Mouse (Mus musculus) adrenal gland, adult 18-20 months (tissue): ENCODE measurements around the gene Sptlc3. TPM values are rescaled to one million over a fixed set of nuclear protein-coding genes. Genes with fewer than 3 reads are reported as not detected.
A peak's percentile ranks its signal among the peaks of the same experiment; 100 is the strongest.

Experiments
- DNase-seq, 2 experiments: peaks; one replicate each; pipeline ENCODE4 v3.0.0; 2021 to 2022; ENCODE audit warnings: low spot score in 2 of 2
- total RNA-seq, 2 experiments: library from RNA; stranded (reverse); gene quantifications; 1 replicate in 1 of 2; 2 replicates in 1 of 2; pipeline ENCODE4 v1.2.3; 2021

Sptlc3 gene
- total RNA-seq, 2 experiments from 2014 or later, result not detected

GRCm38 (mm10) chr2:139634506-139634905 lies 140.8 kb downstream of the Sptlc3 start:
- DNase-seq, result no peak

- no peak for DNase-seq
Observed at GRCm38 (mm10) chr2:139637861-139638260, 144.1 kb downstream of the Sptlc3 start.

DNA sequence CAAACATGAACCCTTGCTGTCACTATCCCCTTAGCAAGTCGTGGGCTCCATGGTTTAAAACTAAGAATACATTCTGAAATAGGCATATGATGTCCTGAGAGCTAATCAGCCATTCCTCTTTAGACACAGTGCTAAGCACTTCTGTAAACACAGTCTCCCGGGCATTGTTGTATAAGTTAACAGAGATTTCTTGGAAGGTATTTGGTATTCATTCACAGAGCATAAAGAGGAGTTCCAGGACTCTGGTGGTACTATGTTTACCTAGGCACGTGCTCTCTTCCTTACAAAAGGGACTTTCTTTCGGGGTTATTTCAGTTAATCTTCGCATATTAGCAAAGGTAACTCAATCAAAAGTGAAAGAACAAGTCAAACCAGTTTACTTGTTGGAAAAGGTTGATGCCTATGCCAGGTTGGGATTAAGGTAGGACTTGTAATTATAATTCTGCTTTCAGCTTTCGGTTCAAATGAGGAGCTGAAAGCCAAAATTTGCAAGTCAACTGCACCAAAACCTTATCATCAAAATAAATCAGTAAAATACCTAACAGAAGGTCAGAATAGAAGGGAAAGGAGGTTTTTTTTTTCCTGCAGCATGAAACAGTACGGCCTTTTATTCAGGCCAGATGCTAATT lies 148.2 kb downstream of the Sptlc3 start:
- no peak for DNase-seq

DNA sequence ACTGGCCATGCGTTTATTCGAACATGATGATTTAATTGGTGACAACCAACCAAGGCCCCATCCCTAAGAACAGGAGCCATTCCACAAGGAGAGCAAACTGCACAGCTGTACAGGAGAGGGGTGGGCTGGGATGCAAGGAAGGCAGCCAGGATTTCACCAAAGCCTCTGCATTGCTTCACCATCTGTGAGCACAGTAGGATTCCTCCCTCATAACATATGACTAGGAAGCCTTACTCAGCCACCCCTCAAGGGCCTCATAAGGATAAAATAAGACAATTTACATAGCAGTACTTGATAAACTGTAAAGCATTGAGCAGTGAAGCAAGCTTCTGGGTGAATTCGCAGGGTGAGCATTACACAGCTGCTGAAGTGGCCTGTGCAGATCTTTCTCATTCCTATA lies 155.8 kb downstream of the Sptlc3 start:
- DNase-seq, result no peak

GRCm38 (mm10) chr2:139656750-139657149 lies 163.0 kb downstream of the Sptlc3 start:
- DNase-seq, result no peak

DNA sequence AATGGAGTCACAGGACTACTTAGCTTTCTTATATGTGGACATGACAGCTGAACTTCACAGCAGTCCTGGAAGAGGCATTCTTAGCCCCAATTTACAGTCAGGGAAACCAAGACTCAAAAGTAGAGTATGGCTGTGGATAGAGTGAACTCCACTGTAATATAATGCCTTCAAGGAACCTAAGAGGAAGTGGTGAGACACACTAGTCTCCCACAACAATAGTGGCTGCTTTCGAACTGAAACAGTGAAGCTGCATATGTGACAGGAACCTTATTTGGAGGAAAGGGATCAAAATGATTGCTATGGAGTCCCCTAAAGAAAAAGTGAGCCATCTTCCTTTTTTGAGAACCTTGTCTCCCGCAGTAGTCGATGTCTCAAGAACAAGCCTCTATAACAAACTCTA lies 178.1 kb downstream of the Sptlc3 start:
- no peak for DNase-seq

DNA sequence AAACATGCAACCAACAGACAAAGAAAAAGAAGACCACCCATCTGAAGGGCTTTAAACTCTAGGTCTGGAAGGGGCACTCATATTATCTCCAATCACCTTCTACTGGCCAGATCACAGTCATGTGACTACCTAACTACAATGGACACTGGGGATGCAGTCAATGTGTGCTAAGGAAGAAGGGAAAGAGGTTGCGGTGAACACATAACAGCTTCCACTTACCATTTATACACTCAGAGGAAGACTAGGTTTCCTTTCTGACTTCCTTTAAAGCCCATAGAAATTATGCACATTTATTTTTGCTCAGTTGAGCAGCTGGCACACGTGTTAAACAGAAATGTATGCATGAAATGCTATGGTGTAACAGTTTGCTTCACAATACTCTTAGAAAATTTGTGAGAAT lies 178.7 kb downstream of the Sptlc3 start:
- no peak for DNase-seq

DNA sequence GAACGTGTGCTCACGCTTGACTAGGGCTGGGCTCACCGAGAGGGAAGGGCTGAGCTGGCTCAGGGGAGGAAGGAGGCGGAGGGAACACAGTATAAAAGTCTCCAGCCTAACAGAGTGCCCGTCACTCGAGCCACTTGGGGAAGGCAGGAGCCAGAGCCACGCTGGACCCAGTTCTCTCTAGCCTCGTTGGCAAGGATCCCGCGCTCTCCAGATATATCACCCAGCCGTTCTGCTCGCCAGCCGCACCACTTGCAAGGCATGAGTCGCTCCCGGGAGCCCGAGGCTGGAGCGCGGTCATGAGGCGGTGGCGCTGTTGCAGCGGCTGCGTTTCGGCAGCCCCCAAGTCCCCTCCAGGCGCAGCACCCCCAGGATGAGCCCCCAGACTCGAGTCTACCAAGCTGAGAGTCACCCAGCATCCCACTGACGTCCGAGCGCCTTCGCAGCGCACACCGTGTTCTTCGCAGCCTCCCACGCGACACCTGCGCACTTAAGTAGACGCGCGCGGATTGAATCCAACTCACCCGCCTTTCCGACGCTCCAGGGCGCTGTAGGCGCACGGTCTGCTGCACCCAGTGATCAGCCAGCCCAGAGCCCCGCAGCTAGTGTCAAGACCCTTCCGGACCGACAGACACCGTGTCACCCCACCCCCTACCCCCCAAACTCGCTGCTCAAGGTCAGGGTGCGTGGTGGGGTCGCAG lies 183.5 kb downstream of the Sptlc3 start:
- peak; percentile 77 to 85 for DNase-seq

DNA sequence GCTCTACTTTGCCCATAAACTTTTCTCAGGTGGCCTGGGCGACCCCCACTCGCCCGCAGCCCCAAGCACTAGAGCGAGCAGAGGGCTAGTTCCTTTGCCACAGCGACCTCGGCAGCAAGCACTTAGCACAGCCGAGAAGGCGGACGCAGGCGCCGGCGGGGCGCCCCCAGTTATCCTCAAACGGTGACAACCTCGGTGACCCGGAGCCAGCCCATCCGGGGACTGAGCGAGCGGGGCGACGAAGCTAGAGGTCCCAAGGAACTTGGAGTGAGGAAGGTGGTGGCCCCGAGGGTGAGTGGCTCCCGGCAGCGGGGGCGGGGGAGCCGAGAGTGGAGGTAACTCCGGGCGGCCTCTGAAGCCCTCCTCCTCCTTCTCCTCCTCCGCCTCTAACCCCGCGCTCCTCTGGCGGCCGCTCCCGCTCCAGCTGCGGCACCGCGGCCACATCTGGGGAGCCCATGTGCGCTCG lies 184.1 kb downstream of the Sptlc3 start, which contains the start of gene Ism1:
Ism1 (plus strand) TSS at position 370 of the 466 bp plus-strand sequence.
- DNase-seq, result peak; percentile 49 to 60

- peak; percentile 44 to 57 for DNase-seq
Observed at GRCm38 (mm10) chr2:139678275-139679140, 184.8 kb downstream of the Sptlc3 start.

- no peak for DNase-seq
Observed at GRCm38 (mm10) chr2:139682540-139682939, 188.8 kb downstream of the Sptlc3 start.

Other genes starting within 250 kb of the Sptlc3 start
- 10 to 100 TPM; 28.3 to 34.0 TPM for gene Ism1, start 184.3 kb downstream of the Sptlc3 start, total RNA-seq